Mouse (Mus musculus): Measurements from ENCODE around the gene Tlcd1. TPM values are rescaled to one million over a fixed set of nuclear protein-coding genes. Genes with fewer than 3 reads are reported as not detected.

The Tlcd1 gene
- total RNA-seq, 2 experiments from 2014 or later = 6.5 to 7.6 TPM

Small RNA genes lying within 50 kb of the gene (microRNA-seq; reads per million reads assigned to microRNA genes)
- 1.1 to 1.9 reads per million in 2 experiments for gene Mir7653

Other genes starting within 250 kb of the Tlcd1 start
- under 1 TPM; 0.22 to 0.50 TPM for gene Sez6, start 245.9 kb upstream of the Tlcd1 start, total RNA-seq (2021)
- 10 to 100 TPM; 28.6 to 34.9 TPM for gene Phf12, start 194.0 kb upstream of the Tlcd1 start, total RNA-seq (2021)
- 1 to 10 TPM; 3.8 to 3.9 TPM for gene Dhrs13, start 144.4 kb upstream of the Tlcd1 start, total RNA-seq (2021)
- gene Flot2, start 138.8 kb upstream of the Tlcd1 start, total RNA-seq (2021) = 10 to 100 TPM; 66.2 to 69.1 TPM
- gene Eral1, start 96.3 kb upstream of the Tlcd1 start, total RNA-seq (2021) = 10 to 100 TPM; 22.2 to 25.6 TPM
- gene Fam222b, start 82.1 kb upstream of the Tlcd1 start, total RNA-seq (2021) = 10 to 100 TPM; 14.4 to 14.6 TPM
- 10 to 100 TPM; 10.3 to 11.2 TPM for gene Traf4, start 11.1 kb upstream of the Tlcd1 start, total RNA-seq (2021)
- 1 to 10 TPM; 4.8 to 6.2 TPM for gene Nek8, start within 50 bp of the Tlcd1 start, total RNA-seq (2021)
- gene Rpl23a, start 6.9 kb downstream of the Tlcd1 start, total RNA-seq (2021) = 100 to 1,000 TPM; 776 to 812 TPM
- gene Rab34, start 11.7 kb downstream of the Tlcd1 start, total RNA-seq (2021) = 10 to 100 TPM; 14.2 to 17.8 TPM
- 1 to 10 TPM in 1 of 2 experiments, under 1 TPM in 1; 0.76 to 2.6 TPM for gene Proca1, start 16.7 kb downstream of the Tlcd1 start, total RNA-seq (2021)
- gene Sdf2, start 69.0 kb downstream of the Tlcd1 start, total RNA-seq (2021) = 10 to 100 TPM; 49.8 to 51.3 TPM
- gene Supt6, start 69.3 kb downstream of the Tlcd1 start, total RNA-seq (2021) = 10 to 100 TPM; 29.6 to 31.7 TPM
- gene 2610507B11Rik, start 85.0 kb downstream of the Tlcd1 start, total RNA-seq (2021) = 100 to 1,000 TPM; 184 to 186 TPM
- gene BC030499, start 114.1 kb downstream of the Tlcd1 start, total RNA-seq (2021) = 1 to 10 TPM in 1 of 2 experiments, under 1 TPM in 1; 0.90 to 1.9 TPM
- 1 to 10 TPM; 2.2 to 4.2 TPM for gene Spag5, start 124.8 kb downstream of the Tlcd1 start, total RNA-seq (2021)
- 1 to 10 TPM in 1 of 2 experiments, under 1 TPM in 1; 0.54 to 1.0 TPM for gene Aldoc, start 146.3 kb downstream of the Tlcd1 start, total RNA-seq (2021)
- 10 to 100 TPM; 23.5 to 23.9 TPM for gene Pigs, start 151.7 kb downstream of the Tlcd1 start, total RNA-seq (2021)
- gene Unc119, start 166.8 kb downstream of the Tlcd1 start, total RNA-seq (2021) = 1 to 10 TPM; 5.9 to 6.3 TPM
- under 1 TPM in 1 of 2 experiments, not detected in 1; 0.24 TPM for gene Foxn1, start 209.8 kb downstream of the Tlcd1 start, total RNA-seq (2021)
- gene Slc13a2, start 245.5 kb downstream of the Tlcd1 start, total RNA-seq (2021) = not detected